Comparison of ENCODE assay signal across 17 mouse cellular contexts in genomic region chr19:55268150-55268549, GRCm38 (mm10). TPM values are rescaled to one million over a fixed set of nuclear protein-coding genes. Genes with fewer than 3 reads are reported as not detected.
A peak's percentile ranks its signal among the peaks of the same experiment; 100 is the strongest.
DNase-seq lines count a peak whose midpoint lies in the region; ATAC-seq and TF ChIP-seq lines count a peak whose summit lies in the region.
"Had no signal": no experiment of that assay in that cellular context is flagged by ENCODE, and none has a peak within 500 bp of the region (broad histone marks: within the 10 kb centered on the region; RNA-seq: fewer than 3 reads in every experiment).

No protein-coding gene starts in this region.

- no peak for TF ChIP-seq EP300 in lung, postnatal 0 days (IDR thresholded peaks at IDR 0.05)
- TF ChIP-seq EP300 in liver, postnatal 0 days (IDR thresholded peaks at IDR 0.05; ENCODE audit: low read depth), result no peak

- no peak for TF ChIP-seq CTCF in lung, postnatal 0 days (IDR thresholded peaks at IDR 0.05)
- no peak for TF ChIP-seq CTCF in liver, postnatal 0 days (IDR thresholded peaks at IDR 0.05; ENCODE audit: low read depth)

- ATAC-seq in lung, postnatal 0 days, result peak; percentile 78
- peak; percentile 57 for ATAC-seq in kidney, embryonic 15.5 days (replicated peaks; ENCODE audit: low FRiP score)
- ATAC-seq in liver, postnatal 0 days, result peak; percentile 32; the same call in 1 of the 2 replicates
- ATAC-seq: CD4-positive, CD25-positive, alpha-beta regulatory T cell, adult 4 months; forebrain, embryonic 16.5 days; midbrain, embryonic 16.5 days had no signal

- H3K27ac ChIP-seq in lung, postnatal 0 days (ENCODE audit: low read length), result peak overlapping the region; percentile 65
- peak overlapping the region; percentile 74 for H3K27ac ChIP-seq in kidney, embryonic 15.5 days
- peak overlapping the region; percentile 51 for H3K27ac ChIP-seq in liver, postnatal 0 days (ENCODE audit: low read depth)
- H3K27ac ChIP-seq: hindbrain, embryonic 13.5 days had no signal

- 39% methylated on average over 3 of the region's 3 CpGs for WGBS in lung, postnatal 0 days
- WGBS in kidney, embryonic 15.5 days, result 38% methylated on average over 3 of the region's 3 CpGs
- 52% methylated on average over 3 of the region's 3 CpGs for WGBS in liver, postnatal 0 days (ENCODE audit: insufficient replicate concordance)

- H3K4me2 ChIP-seq in lung, postnatal 0 days (replicated peaks; ENCODE audit: low read depth, low read length), result no peak overlapping the region
- H3K4me2 ChIP-seq in kidney, embryonic 15.5 days, result peak overlapping the region; percentile 21; the same call in 1 of the 2 replicates
- H3K4me2 ChIP-seq in liver, postnatal 0 days (ENCODE audit: low read depth, low read length), result peak overlapping the region; percentile 22; the same call in 1 of the 2 replicates
- H3K4me2 ChIP-seq: hindbrain, embryonic 13.5 days had no signal

- H3K4me1 ChIP-seq in lung, postnatal 0 days (ENCODE audit: insufficient read depth, low read depth, low read length), result peaks cover 10% of the 10 kb centered on the region; the same call in 1 of the 2 replicates
- peaks cover 41% of the 10 kb centered on the region for H3K4me1 ChIP-seq in kidney, embryonic 15.5 days
- H3K4me1 ChIP-seq in liver, postnatal 0 days (ENCODE audit: insufficient read depth), result peaks cover 28% of the 10 kb centered on the region

- H3K36me3 ChIP-seq in lung, postnatal 0 days (ENCODE audit: insufficient read depth, low read length), result no peaks in the 10 kb centered on the region
- H3K36me3 ChIP-seq in kidney, embryonic 15.5 days, result peaks cover 12% of the 10 kb centered on the region
- peaks cover 41% of the 10 kb centered on the region for H3K36me3 ChIP-seq in liver, postnatal 0 days (replicated peaks; ENCODE audit: insufficient read depth, low read length)
- H3K36me3 ChIP-seq: hindbrain, embryonic 13.5 days had no signal

- no peaks in the 10 kb centered on the region for H3K9me3 ChIP-seq in lung, postnatal 0 days (ENCODE audit: low read length)
- H3K9me3 ChIP-seq in kidney, embryonic 15.5 days (replicated peaks), result no peaks in the 10 kb centered on the region
- H3K9me3 ChIP-seq in liver, postnatal 0 days (ENCODE audit: low read length), result no peaks in the 10 kb centered on the region
- H3K9me3 ChIP-seq: hindbrain, embryonic 13.5 days had no signal

- H3K9ac ChIP-seq in lung, postnatal 0 days (replicated peaks; ENCODE audit: low read depth), result no peak overlapping the region
- H3K9ac ChIP-seq in kidney, embryonic 15.5 days, result no peak overlapping the region
- no peak overlapping the region for H3K9ac ChIP-seq in liver, postnatal 0 days (replicated peaks)
- H3K9ac ChIP-seq: hindbrain, embryonic 13.5 days had no signal

- peak; percentile 79 for DNase-seq in lung, postnatal 0 days (ENCODE audit: low spot score)
- no peak for DNase-seq in lung, postnatal 14 days
- no peak for DNase-seq in liver, postnatal 0 days
- no peak for DNase-seq in heart, adult 9 months (ENCODE audit: low spot score in 2 of 2)
- DNase-seq in cerebellum, postnatal 4 days (ENCODE audit: low spot score in 2 of 2), result no peak
- no peak for DNase-seq in layer of hippocampus, adult 11-12 months (ENCODE audit: low spot score)
- DNase-seq: adrenal gland, postnatal 36 days; cerebellum, adult 9-10 months; heart, adult 18-20 months; left cerebral cortex, postnatal 4 days; right cerebral cortex, postnatal 25 days had no signal

- H3K27me3 ChIP-seq in lung, postnatal 0 days (replicated peaks; ENCODE audit: insufficient read depth, low read length), result no peaks in the 10 kb centered on the region
- no peaks in the 10 kb centered on the region for H3K27me3 ChIP-seq in kidney, embryonic 15.5 days
- H3K27me3 ChIP-seq in liver, postnatal 0 days (ENCODE audit: insufficient read depth, low read length), result no peaks in the 10 kb centered on the region
- H3K27me3 ChIP-seq: hindbrain, embryonic 13.5 days had no signal

- no peak overlapping the region for H3K4me3 ChIP-seq in lung, postnatal 0 days (ENCODE audit: low read depth, low read length)
- H3K4me3 ChIP-seq in kidney, embryonic 15.5 days (replicated peaks), result no peak overlapping the region
- no peak overlapping the region for H3K4me3 ChIP-seq in liver, postnatal 0 days (ENCODE audit: low read depth, low read length)
- H3K4me3 ChIP-seq: hindbrain, embryonic 13.5 days had no signal

RNA-seq across cellular contexts. Expression of gene Acsl5, which starts 16.4 kb away (rescaled TPM):
- polyA plus RNA-seq in lung, postnatal 0 days (2015; fragmentation: Nextera tagmentation; extraction: Ambion mirVana), result 110 and 130 TPM in 2 replicates
- 50.3 and 51.2 TPM in 2 replicates for polyA plus RNA-seq in kidney, embryonic 15.5 days (2015; fragmentation: Nextera tagmentation; extraction: Ambion mirVana)
- 397 and 414 TPM in 2 replicates for polyA plus RNA-seq in liver, postnatal 0 days (2015; fragmentation: Nextera tagmentation; extraction: Ambion mirVana)

RNA-seq across cellular contexts. Expression of gene Gucy2g, which starts 27.1 kb away (rescaled TPM):
- polyA plus RNA-seq in lung, postnatal 0 days (2015; fragmentation: Nextera tagmentation; extraction: Ambion mirVana), result 0.05 and 0.18 TPM in 2 replicates
- 0.04 and 0.05 TPM in 2 replicates for polyA plus RNA-seq in kidney, embryonic 15.5 days (2015; fragmentation: Nextera tagmentation; extraction: Ambion mirVana)
- polyA plus RNA-seq in liver, postnatal 0 days (2015; fragmentation: Nextera tagmentation; extraction: Ambion mirVana), result 0.02 TPM in 1 of 2 replicates, not detected in the other
- polyA plus RNA-seq: forebrain, embryonic 16.5 days; heart, postnatal 0 days had no signal

RNA-seq across cellular contexts. Expression of gene Zdhhc6, which starts 47.7 kb away (rescaled TPM):
- 69.3 and 73.2 TPM in 2 replicates for polyA plus RNA-seq in lung, postnatal 0 days (2015; fragmentation: Nextera tagmentation; extraction: Ambion mirVana)
- polyA plus RNA-seq in kidney, embryonic 15.5 days (2015; fragmentation: Nextera tagmentation; extraction: Ambion mirVana), result 98.6 and 99.7 TPM in 2 replicates
- polyA plus RNA-seq in liver, postnatal 0 days (2015; fragmentation: Nextera tagmentation; extraction: Ambion mirVana), result 49.0 and 49.9 TPM in 2 replicates

RNA-seq across cellular contexts. Expression of gene Vti1a, which starts 47.9 kb away (rescaled TPM):
- 17.9 and 19.2 TPM in 2 replicates for polyA plus RNA-seq in lung, postnatal 0 days (2015; fragmentation: Nextera tagmentation; extraction: Ambion mirVana)
- polyA plus RNA-seq in kidney, embryonic 15.5 days (2015; fragmentation: Nextera tagmentation; extraction: Ambion mirVana), result 28.7 and 30.6 TPM in 2 replicates
- polyA plus RNA-seq in liver, postnatal 0 days (2015; fragmentation: Nextera tagmentation; extraction: Ambion mirVana), result 9.7 and 10.5 TPM in 2 replicates
